Mouse (Mus musculus): ENCODE results near the gene 4930470P17Rik. TPM values are rescaled to one million over a fixed set of nuclear protein-coding genes. Genes with fewer than 3 reads are reported as not detected.

The 4930470P17Rik gene
- total RNA-seq, 2 experiments from 2014 or later, result not detected

Other genes with a start within 250 kb of the 4930470P17Rik start
- gene Bcas1, start 174.2 kb downstream of the 4930470P17Rik start, total RNA-seq (2015), result 0.27 TPM in 1 of 2 replicates, not detected in the other
- not detected in 2 replicates for gene Bcas1, start 174.2 kb downstream of the 4930470P17Rik start, total RNA-seq (2017)
- 44.2 and 51.0 TPM in 2 replicates for gene Pfdn4, start 105.6 kb downstream of the 4930470P17Rik start, total RNA-seq (2015)
- 67.5 and 93.4 TPM in 2 replicates for gene Pfdn4, start 105.6 kb downstream of the 4930470P17Rik start, total RNA-seq (2017)
- gene Cyp24a1, start 104.9 kb downstream of the 4930470P17Rik start, total RNA-seq (2015), result not detected in 2 replicates
- gene Cyp24a1, start 104.9 kb downstream of the 4930470P17Rik start, total RNA-seq (2017), result not detected in 2 replicates
- not detected in 2 replicates for gene Dok5, start 129.8 kb upstream of the 4930470P17Rik start, total RNA-seq (2015)
- gene Dok5, start 129.8 kb upstream of the 4930470P17Rik start, total RNA-seq (2017), result not detected in 2 replicates

All from megakaryocyte, adult 5-6 weeks (primary cell).